Comparison of ENCODE assay signal across 9 mouse cellular contexts in the genomic region with DNA sequence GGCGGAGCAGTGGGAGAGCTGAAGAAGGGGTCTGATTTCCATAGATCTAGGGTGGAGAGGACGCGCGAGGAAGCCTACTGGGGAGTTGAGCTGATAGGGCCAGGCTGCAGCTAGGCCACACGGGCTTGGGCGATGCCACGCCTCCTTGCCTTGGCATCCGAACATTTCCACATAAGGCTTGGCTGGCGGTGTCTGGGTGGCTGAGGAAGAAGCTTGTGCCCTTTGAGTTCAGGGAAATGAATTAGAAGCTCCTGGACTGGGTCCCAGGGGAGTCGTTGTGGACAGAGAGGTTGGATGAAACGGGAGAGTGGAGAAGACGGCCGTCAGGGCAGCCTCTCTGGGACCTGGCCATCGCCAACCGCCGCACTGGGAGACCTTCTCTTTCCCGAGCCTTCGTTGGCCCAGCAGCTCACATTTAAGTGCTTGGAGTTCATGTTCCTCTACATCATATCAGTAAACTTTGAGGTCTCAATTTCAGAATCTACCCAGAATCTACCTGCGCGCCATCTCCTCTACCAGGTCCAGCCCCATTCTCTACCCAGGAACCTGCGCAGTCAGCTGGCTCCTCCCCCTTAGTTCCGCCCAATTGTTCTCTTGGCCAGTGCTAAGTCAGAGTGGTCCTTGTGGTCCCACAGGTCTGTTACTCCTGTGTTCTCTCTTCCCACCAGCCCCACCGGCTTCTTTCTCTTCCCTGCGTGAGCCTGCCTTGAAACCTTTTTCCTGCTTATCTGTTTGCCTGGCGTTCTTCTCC. TPM values are rescaled to one million over a fixed set of nuclear protein-coding genes. Genes with fewer than 3 reads are reported as not detected.
DNase-seq lines count a peak whose midpoint lies in the region; ATAC-seq and TF ChIP-seq lines count a peak whose summit lies in the region.
"Had no signal": no experiment of that assay in that cellular context is flagged by ENCODE, and none has a peak within 500 bp of the region (broad histone marks: within the 10 kb centered on the region; RNA-seq: fewer than 3 reads in every experiment).

No protein-coding gene starts in this region.

- WGBS in limb, embryonic 14.5 days = 13% methylated on average over 25 of the region's 25 CpGs
- WGBS in midbrain, embryonic 13.5 days = 4% methylated on average over 25 of the region's 25 CpGs
- WGBS in stomach, postnatal 0 days = 17% methylated on average over 25 of the region's 25 CpGs

- peak overlapping the region; percentile 43 for H3K9ac ChIP-seq in limb, embryonic 14.5 days (ENCODE audit: low read depth, low read length, severe bottlenecking)
- H3K9ac ChIP-seq in midbrain, embryonic 13.5 days (replicated peaks) = peak overlapping the region; percentile 50
- 0 out of 2 replicates have a peak overlapping the region, but pooled peaks have one; percentile 38 for H3K9ac ChIP-seq in stomach, postnatal 0 days (ENCODE audit: low read length)

- DNase-seq in left cerebral cortex, adult 18-20 months (ENCODE audit: low spot score in 2 of 2) = peak; percentile 14 to 24
- no peak for DNase-seq in left cerebral cortex, adult 11 months (ENCODE audit: low spot score)
- peak; percentile 61 to 66 for DNase-seq in cerebellum, postnatal 10 days
- peak; percentile 24 for DNase-seq in gastrocnemius, postnatal 10 days
- peak; percentile 82 for DNase-seq in induced T-regulatory cell, adult 2 months (ENCODE audit: low read depth)
- DNase-seq in limb, embryonic 14.5 days (ENCODE audit: low spot score) = no peak
- DNase-seq in stomach, postnatal 0 days (ENCODE audit: low spot score) = peak; percentile 52

- TF ChIP-seq CTCF in stomach, postnatal 0 days (IDR thresholded peaks at IDR 0.05; ENCODE audit: low read depth) = no peak

- no peak overlapping the region for H3K27ac ChIP-seq in limb, embryonic 14.5 days (replicated peaks; ENCODE audit: low read depth, low read length)
- H3K27ac ChIP-seq in midbrain, embryonic 13.5 days = no peak overlapping the region
- peak overlapping the region; percentile 59 for H3K27ac ChIP-seq in stomach, postnatal 0 days (replicated peaks)
- H3K27ac ChIP-seq: macrophage had no signal

- H3K27me3 ChIP-seq in limb, embryonic 14.5 days (ENCODE audit: control insufficient read depth, insufficient read depth, low read length) = no peaks in the 10 kb centered on the region
- no peaks in the 10 kb centered on the region for H3K27me3 ChIP-seq in midbrain, embryonic 13.5 days
- H3K27me3 ChIP-seq in stomach, postnatal 0 days (ENCODE audit: control insufficient read depth, insufficient read depth, low read length) = no peaks in the 10 kb centered on the region

- peak overlapping the region; percentile 34 for H3K4me3 ChIP-seq in limb, embryonic 14.5 days (replicated peaks; ENCODE audit: low read length)
- peak overlapping the region; percentile 38 for H3K4me3 ChIP-seq in midbrain, embryonic 13.5 days (replicated peaks)
- H3K4me3 ChIP-seq in stomach, postnatal 0 days (ENCODE audit: low read depth, low read length) = peak overlapping the region; percentile 32

- ATAC-seq in limb, embryonic 14.5 days (ENCODE audit: low FRiP score, low read depth) = peak; percentile 57; the same call in 1 of the 2 replicates
- peak; percentile 84 for ATAC-seq in midbrain, embryonic 13.5 days
- peak; percentile 61 for ATAC-seq in stomach, postnatal 0 days (ENCODE audit: low FRiP score, low TSS enrichment)

- TF ChIP-seq EP300 in stomach, postnatal 0 days (optimal IDR thresholded peaks at IDR 0.05) = no peak

- H3K9me3 ChIP-seq in limb, embryonic 14.5 days (ENCODE audit: control insufficient read depth, low read length) = no peaks in the 10 kb centered on the region
- H3K9me3 ChIP-seq in midbrain, embryonic 13.5 days = no peaks in the 10 kb centered on the region
- no peaks in the 10 kb centered on the region for H3K9me3 ChIP-seq in stomach, postnatal 0 days (ENCODE audit: control insufficient read depth, low read length)

- peak; percentile 27; the same call in 1 of the 2 replicates for TF ChIP-seq POLR2A in limb, embryonic 14.5 days (IDR thresholded peaks at IDR 0.05; ENCODE audit: borderline replicate concordance, extremely low read depth, insufficient read depth, insufficient read length)

- H3K36me3 ChIP-seq in limb, embryonic 14.5 days (ENCODE audit: control insufficient read depth, insufficient read depth, low read length) = no peaks in the 10 kb centered on the region
- H3K36me3 ChIP-seq in midbrain, embryonic 13.5 days = no peaks in the 10 kb centered on the region
- no peaks in the 10 kb centered on the region for H3K36me3 ChIP-seq in stomach, postnatal 0 days (ENCODE audit: control insufficient read depth, insufficient read depth, low read length)

- peaks cover 4% of the 10 kb centered on the region; the same call in 1 of the 2 replicates for H3K4me1 ChIP-seq in limb, embryonic 14.5 days (ENCODE audit: control insufficient read depth, insufficient read depth, low read length)
- H3K4me1 ChIP-seq in midbrain, embryonic 13.5 days (replicated peaks) = peaks cover 10% of the 10 kb centered on the region
- H3K4me1 ChIP-seq in stomach, postnatal 0 days (replicated peaks; ENCODE audit: control insufficient read depth, insufficient read depth) = 0 out of 2 replicates have a peak, but pooled peaks cover 2% of the 10 kb centered on the region

- peak overlapping the region; percentile 59 for H3K4me2 ChIP-seq in limb, embryonic 14.5 days (replicated peaks; ENCODE audit: low read depth, low read length, severe bottlenecking)
- peak overlapping the region; percentile 56 for H3K4me2 ChIP-seq in midbrain, embryonic 13.5 days (replicated peaks)
- H3K4me2 ChIP-seq in stomach, postnatal 0 days (replicated peaks; ENCODE audit: low read depth) = peak overlapping the region; percentile 60

RNA-seq across cellular contexts. Expression of gene Adgre5, which starts 31.8 kb away (rescaled TPM):
- 10 to 100 TPM; 11.8 TPM for total RNA-seq in left cerebral cortex, adult 18-20 months (2021)
- total RNA-seq in gastrocnemius, postnatal 10 days (2021) = 10 to 100 TPM; 40.6 to 59.8 TPM
- polyA plus RNA-seq in limb, embryonic 14.5 days (2012; rRNA removed) = 70.1 and 76.9 TPM in 2 replicates
- polyA plus RNA-seq in limb, embryonic 14.5 days (2014; fragmentation: Nextera tagmentation; extraction: Ambion mirVana) = 45.2 and 50.4 TPM in 2 replicates
- 8.6 and 8.7 TPM in 2 replicates for polyA plus RNA-seq in midbrain, embryonic 13.5 days (2015; fragmentation: Nextera tagmentation; extraction: Ambion mirVana)
- polyA plus RNA-seq in stomach, postnatal 0 days (2015; fragmentation: Nextera tagmentation; extraction: Ambion mirVana) = 16.9 and 17.1 TPM in 2 replicates

RNA-seq across cellular contexts. Expression of gene Ddx39, which starts 57.9 kb away (rescaled TPM):
- 10 to 100 TPM; 14.6 to 19.2 TPM for total RNA-seq in left cerebral cortex, adult 18-20 months (2021)
- 10 to 100 TPM; 19.4 to 20.6 TPM for total RNA-seq in gastrocnemius, postnatal 10 days (2021)
- 81.1 and 81.3 TPM in 2 replicates for polyA plus RNA-seq in limb, embryonic 14.5 days (2012; rRNA removed)
- 110 and 111 TPM in 2 replicates for polyA plus RNA-seq in limb, embryonic 14.5 days (2014; fragmentation: Nextera tagmentation; extraction: Ambion mirVana)
- 154 and 155 TPM in 2 replicates for polyA plus RNA-seq in midbrain, embryonic 13.5 days (2015; fragmentation: Nextera tagmentation; extraction: Ambion mirVana)
- polyA plus RNA-seq in stomach, postnatal 0 days (2015; fragmentation: Nextera tagmentation; extraction: Ambion mirVana) = 83.8 and 86.6 TPM in 2 replicates

Comparison
In these comparisons a context has a peak if more than half of its experiments do, and no peak if none do; other contexts are left out.
1. DNase-seq: peak in left cerebral cortex, adult 18-20 months (2 of 2), cerebellum, postnatal 10 days (2 of 2), gastrocnemius, postnatal 10 days (single experiment), induced T-regulatory cell, adult 2 months (single experiment) and stomach, postnatal 0 days (single experiment); none in left cerebral cortex, adult 11 months (single experiment) and limb, embryonic 14.5 days (single experiment).
2. Peak in every context shown above with its lines, with median percentiles within 50 percentile points of each other: ATAC-seq, H3K4me2 ChIP-seq, H3K4me3 ChIP-seq and H3K9ac ChIP-seq.